Mouse (Mus musculus): ENCODE results near the gene Abhd8.

DNA sequence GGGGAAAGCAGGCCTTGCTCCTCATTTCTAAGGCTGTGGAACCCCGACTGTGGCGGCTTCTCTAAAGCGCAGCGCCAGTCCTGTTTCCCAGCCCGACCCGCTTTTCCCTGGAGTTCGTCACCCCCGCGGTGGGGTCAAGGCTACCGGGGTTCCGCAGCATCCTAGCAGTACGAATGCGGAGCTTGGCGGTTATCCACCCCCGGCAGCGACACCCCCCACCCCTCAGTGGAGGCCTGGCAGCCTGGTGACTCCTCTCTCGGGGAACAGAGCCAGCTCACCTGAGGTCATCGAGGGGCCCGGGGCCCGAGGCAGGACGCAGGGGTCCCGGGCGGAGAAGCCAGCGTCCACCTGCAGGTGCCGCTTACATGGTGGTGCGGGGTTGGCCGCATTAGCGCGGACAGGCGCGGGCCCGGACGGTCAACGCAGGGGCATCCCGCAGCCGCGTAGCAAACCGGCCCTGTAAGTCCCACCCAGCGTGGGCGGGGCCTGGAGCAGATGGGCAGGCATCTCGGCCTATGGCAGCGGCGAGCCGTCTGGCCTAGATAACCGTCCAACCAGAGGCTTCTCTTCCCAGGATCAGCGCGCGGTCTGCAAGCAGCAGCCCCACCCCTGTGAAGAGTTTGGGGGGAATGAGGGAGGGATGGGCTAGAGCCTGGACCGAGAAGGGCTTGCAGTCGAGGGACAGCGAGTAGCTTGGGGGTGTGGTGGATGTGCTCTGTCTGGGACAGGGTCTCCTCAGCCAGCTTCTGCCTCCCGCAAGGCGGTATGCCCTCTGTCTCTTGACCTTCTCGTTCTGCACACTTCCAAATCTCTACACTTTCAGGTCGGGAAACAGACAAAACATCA is at the start of gene Abhd8:
- TF ChIP-seq CTCF (IDR thresholded peaks at IDR 0.05; ENCODE audit: control insufficient read depth, insufficient read depth, insufficient read length), result no peak
- TF ChIP-seq USF1 (IDR thresholded peaks at IDR 0.05; ENCODE audit: low read depth), result no peak
- no peak for TF ChIP-seq MAX (IDR thresholded peaks at IDR 0.05)

All from C2C12 (cell line).